Mouse (Mus musculus): Measurements from ENCODE around the gene Kitl.

The Kitl gene

DNA sequence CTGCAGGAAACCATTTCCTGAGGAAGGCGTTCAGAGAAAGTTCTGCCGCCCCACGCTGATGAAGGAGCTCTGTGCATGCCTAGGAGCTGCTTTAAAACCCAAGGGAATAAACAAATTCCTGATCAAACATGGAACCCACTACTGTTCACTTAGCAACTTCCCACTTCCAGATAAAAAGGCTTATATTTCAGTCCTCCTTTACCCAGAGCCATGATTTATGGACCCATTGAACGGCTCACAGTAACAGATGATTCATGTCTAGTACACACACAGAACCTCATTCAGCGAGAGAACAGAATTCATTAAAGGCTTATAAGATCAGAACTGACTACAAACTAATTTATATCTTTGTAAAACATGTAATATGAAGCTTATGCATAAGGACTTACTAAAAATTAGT, 109.0 kb downstream of the Kitl start:
- DNase-seq (ENCODE audit: low read depth, low spot score) = no peak

DNA sequence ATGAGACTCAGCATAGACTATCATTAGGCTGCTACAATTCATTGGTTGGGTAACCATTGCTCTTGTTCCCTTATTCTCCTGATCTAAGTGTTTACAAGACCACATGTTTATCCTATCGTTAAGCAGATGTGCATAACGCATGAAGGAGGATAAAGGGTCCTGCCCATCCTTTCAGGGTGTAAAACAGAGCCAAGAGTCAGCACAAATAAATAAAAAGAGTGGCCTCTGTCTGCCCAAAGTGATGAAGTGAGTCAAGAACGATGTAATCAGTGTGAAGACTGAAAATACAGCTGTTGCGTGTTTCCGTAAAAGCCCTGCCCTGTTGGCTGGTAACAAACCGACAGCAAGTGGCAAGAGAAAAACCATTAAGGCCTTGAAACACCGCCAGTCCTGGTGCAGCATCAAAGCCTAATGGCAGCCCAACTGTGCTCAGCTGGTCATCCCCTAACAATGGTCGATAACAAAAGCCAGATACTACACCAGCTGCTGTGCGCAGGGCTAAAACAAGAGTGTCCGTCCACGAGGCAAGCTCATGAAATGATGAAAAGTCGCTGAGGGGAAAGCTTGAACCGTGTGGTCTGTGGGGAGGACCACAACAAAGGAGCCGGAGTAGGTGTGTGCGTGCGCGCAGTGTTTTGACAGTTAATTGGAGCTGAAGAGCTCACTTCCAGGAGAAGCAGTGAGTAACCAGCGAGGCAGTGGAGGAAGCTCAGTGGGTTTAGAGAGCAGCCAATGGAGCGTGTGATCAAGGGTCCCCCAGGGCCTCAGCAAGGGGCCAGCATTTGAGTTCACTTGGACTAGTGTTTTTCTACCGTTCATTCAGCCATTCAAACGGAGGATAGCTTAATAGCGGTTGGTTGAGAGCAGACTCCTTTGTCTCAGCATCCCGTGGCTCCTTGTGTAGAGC, 112.7 kb downstream of the Kitl start:
- no peak for DNase-seq (ENCODE audit: low read depth, low spot score)

DNA sequence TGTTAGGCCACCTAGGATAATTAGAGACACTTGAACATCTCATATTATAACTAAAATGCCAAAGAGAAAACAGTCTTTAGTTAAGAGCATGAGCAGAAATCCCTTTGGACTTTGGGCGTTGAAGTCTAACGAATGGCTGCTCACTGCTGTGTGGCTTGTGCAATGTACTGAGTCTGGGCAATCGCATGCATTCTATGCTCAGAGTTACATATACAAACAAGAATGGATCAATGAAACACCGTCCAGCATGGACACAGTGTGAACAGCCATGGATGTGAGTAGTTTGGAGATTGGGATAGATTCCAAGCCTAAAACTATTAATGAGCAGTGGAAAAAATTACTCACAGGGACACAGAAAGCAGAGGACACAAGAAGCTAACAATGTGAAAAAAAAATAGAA, 116.2 kb downstream of the Kitl start:
- no peak for DNase-seq (ENCODE audit: low read depth, low spot score)

DNA sequence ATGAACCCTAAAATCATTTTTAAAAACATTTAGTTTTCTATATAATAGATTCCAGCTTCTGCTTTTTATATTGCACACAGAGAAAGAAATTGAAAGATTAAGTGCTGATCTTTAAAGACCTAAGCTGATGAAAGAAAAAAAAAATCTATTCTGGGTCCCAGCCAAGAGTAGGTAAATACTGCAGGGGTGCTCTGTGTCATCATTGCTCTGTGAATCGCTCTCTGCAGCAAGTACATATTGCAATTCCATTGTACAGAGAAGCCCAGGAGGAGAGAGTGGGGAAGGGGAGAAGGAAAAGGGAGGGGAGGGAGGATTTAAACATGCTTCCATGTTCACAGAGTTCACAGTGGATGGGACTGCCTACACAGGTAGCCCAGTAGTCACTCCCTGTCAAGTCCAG, 116.9 kb downstream of the Kitl start:
- DNase-seq (ENCODE audit: low read depth, low spot score) = no peak

DNA sequence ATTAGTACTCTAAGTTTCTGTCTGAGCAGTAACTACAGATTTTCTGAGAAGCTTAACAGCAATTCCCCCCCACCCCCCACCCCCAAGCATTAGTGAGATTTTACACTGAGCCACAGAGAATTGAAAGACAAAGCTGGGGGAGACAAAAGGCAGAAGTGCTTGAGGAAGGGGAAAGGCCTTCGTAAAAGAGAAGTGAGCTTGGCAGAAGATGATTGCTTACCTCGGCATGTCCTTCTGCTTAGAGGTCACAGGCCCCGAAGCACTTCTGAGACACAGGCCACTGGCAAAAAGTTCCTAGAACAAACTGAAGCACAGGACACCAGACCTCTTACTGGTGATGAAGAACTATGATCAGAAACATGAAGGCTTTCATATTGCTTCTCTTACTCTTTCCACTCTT, 123.1 kb downstream of the Kitl start:
- no peak for DNase-seq (ENCODE audit: low read depth, low spot score)

DNA sequence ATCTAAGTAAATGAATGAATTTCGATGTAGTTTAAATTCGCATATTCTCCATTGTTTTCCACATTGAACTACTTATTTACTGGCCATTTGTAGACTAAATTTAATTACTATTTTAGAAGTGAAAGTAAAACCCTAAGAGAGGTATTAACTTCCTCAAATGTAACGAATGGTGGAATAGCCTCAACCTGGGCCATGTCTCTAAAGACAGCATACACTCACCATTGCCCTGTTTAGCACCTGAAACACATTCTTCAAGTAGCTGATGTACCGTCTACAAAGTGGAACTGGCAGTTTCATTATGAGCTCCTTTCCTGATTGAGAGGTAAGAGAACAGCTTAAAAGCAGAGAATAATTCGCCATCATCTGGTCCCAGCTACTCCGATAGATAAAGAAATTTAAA, 132.7 kb downstream of the Kitl start:
- DNase-seq (ENCODE audit: low read depth, low spot score) = no peak
